Mouse (Mus musculus) lung, adult 18-20 months (tissue): ENCODE measurements at regions not wholly inside any gene's neighbourhood (a gene's known extent, or its start where the extent isn't known, plus 50 kb on each side); places are given as distances from the start of the nearest gene placed in this dataset.
A peak's percentile ranks its signal among the peaks of the same experiment; 100 is the strongest.

Experiments
- DNase-seq, 2 experiments: peaks; one replicate each; pipeline ENCODE4 v3.0.0; 2022; ENCODE audit warnings: mixed read lengths in 2 of 2

GRCm38 (mm10) chr16:29877372-29878123, 186.6 kb upstream of the Hes1 start:
- DNase-seq: no peak

GRCm38 (mm10) chr16:29879665-29880064, 184.5 kb upstream of the Hes1 start:
- no peak for DNase-seq

GRCm38 (mm10) chr16:29881497-29881896, 182.7 kb upstream of the Hes1 start:
- DNase-seq: peak in 1 of 2 experiments; percentile 33

GRCm38 (mm10) chr16:29882226-29882972, 181.8 kb upstream of the Hes1 start:
- DNase-seq: peak; percentile 77 to 82

GRCm38 (mm10) chr16:29883252-29883992, 180.8 kb upstream of the Hes1 start:
- DNase-seq: no peak

- no peak for DNase-seq
Observed at GRCm38 (mm10) chr16:29884899-29885298, 179.3 kb upstream of the Hes1 start.

GRCm38 (mm10) chr16:29886755-29887154, 177.4 kb upstream of the Hes1 start:
- no peak for DNase-seq

- no peak for DNase-seq
Observed at GRCm38 (mm10) chr16:29889346-29889745, 174.8 kb upstream of the Hes1 start.

- DNase-seq: no peak
Observed at GRCm38 (mm10) chr16:29891472-29891871, 172.7 kb upstream of the Hes1 start.

- no peak for DNase-seq
Observed at GRCm38 (mm10) chr16:29893871-29894828, 170.0 kb upstream of the Hes1 start.

GRCm38 (mm10) chr16:29896393-29896792, 167.8 kb upstream of the Hes1 start:
- no peak for DNase-seq

- DNase-seq: peak; percentile 37 to 55
Observed at GRCm38 (mm10) chr16:29903510-29903909, 160.7 kb upstream of the Hes1 start.

- DNase-seq: no peak
Observed at GRCm38 (mm10) chr16:29904183-29904775, 159.9 kb upstream of the Hes1 start.

GRCm38 (mm10) chr16:29907331-29907730, 156.9 kb upstream of the Hes1 start:
- no peak for DNase-seq

- no peak for DNase-seq
Observed at GRCm38 (mm10) chr16:29908031-29908430, 156.2 kb upstream of the Hes1 start.

GRCm38 (mm10) chr16:29909923-29910465, 154.2 kb upstream of the Hes1 start:
- no peak for DNase-seq

GRCm38 (mm10) chr16:29911164-29911571, 153.0 kb upstream of the Hes1 start:
- no peak for DNase-seq

GRCm38 (mm10) chr16:29913357-29914010, 150.7 kb upstream of the Hes1 start:
- DNase-seq: no peak

GRCm38 (mm10) chr16:29915346-29915745, 148.8 kb upstream of the Hes1 start:
- DNase-seq: peak; percentile 92 to 96

GRCm38 (mm10) chr16:29917989-29918388, 146.2 kb upstream of the Hes1 start:
- DNase-seq: no peak

GRCm38 (mm10) chr16:29918396-29918795, 145.8 kb upstream of the Hes1 start:
- no peak for DNase-seq
